Mouse (Mus musculus) bone marrow macrophage, adult 2 months (primary cell): Measurements from ENCODE around the gene Hoxc5. TPM values are rescaled to one million over a fixed set of nuclear protein-coding genes. Genes with fewer than 3 reads are reported as not detected.

Experiments used
- H3K27ac ChIP-seq: 2 replicates; pipeline ENCODE4 v1.5.1; 2012; ENCODE audit warnings: low read depth, low read length; ENCODE audit not compliant: insufficient read depth
- H3K4me1 ChIP-seq: 2 replicates; pipeline ENCODE4 v1.6.1; 2012; ENCODE audit warnings: low read length; ENCODE audit not compliant: control insufficient read depth, insufficient read depth
- H3K4me3 ChIP-seq: 2 replicates; pipeline ENCODE4 v1.5.1; 2012; ENCODE audit warnings: mild to moderate bottlenecking, low read length, moderate library complexity; ENCODE audit not compliant: insufficient read depth
- CTCF ChIP-seq: IDR thresholded peaks from 2 replicates; pipeline ENCODE4 v1.5.1; 2012; ENCODE audit warnings: low read depth, mild to moderate bottlenecking, low read length, moderate library complexity
- POLR2A ChIP-seq: IDR thresholded peaks from 2 replicates; pipeline ENCODE4 v1.6.1; 2012; ENCODE audit warnings: mild to moderate bottlenecking, low read depth, low read length, borderline replicate concordance
- polyA plus RNA-seq: library from polyadenylated mRNA; stranded (reverse); fragments of >200 nt; gene quantifications from 2 replicates; pipeline ENCODE4 v1.2.4, GENCODE M21; 2012; ENCODE audit not compliant: missing spikeins, insufficient read depth, insufficient read length

Hoxc5 gene
- polyA plus RNA-seq, 1 experiment: not detected

- H3K4me1 ChIP-seq: no peaks in the 10 kb centered on the region
- TF ChIP-seq POLR2A (no peak), CTCF (no peak)
- H3K4me3 ChIP-seq: no peak overlapping the region
- H3K27ac ChIP-seq: no peak overlapping the region
These were observed 10.3 kb upstream of the Hoxc5 start for GRCm38 (mm10) chr15:102956906-102957305.

- no peak for TF ChIP-seq CTCF
- no peak for TF ChIP-seq POLR2A
- Histone ChIP-seq H3K27ac (no peak overlapping the region), H3K4me3 (no peak overlapping the region), H3K4me1 (peaks cover 6% of the 10 kb centered on the region; the same call in 1 of the 2 replicates)
These were observed 7.5 kb upstream of the Hoxc5 start for GRCm38 (mm10) chr15:102959663-102960191.

GRCm38 (mm10) chr15:102961728-102962127, 5.5 kb upstream of the Hoxc5 start:
- peaks cover 6% of the 10 kb centered on the region; the same call in 1 of the 2 replicates for H3K4me1 ChIP-seq
- no peak overlapping the region for H3K4me3 ChIP-seq
- no peak for TF ChIP-seq POLR2A
- no peak for TF ChIP-seq CTCF
- no peak overlapping the region for H3K27ac ChIP-seq

GRCm38 (mm10) chr15:102962492-102962891, 4.8 kb upstream of the Hoxc5 start:
- TF ChIP-seq POLR2A: no peak
- TF ChIP-seq CTCF: no peak
- Histone ChIP-seq H3K4me1 (peaks cover 6% of the 10 kb centered on the region; the same call in 1 of the 2 replicates), H3K27ac (no peak overlapping the region), H3K4me3 (no peak overlapping the region)

- H3K4me3 ChIP-seq: no peak overlapping the region
- H3K27ac ChIP-seq: no peak overlapping the region
- peaks cover 6% of the 10 kb centered on the region; the same call in 1 of the 2 replicates for H3K4me1 ChIP-seq
- TF ChIP-seq CTCF (no peak), POLR2A (no peak)
These were observed 4.0 kb upstream of the Hoxc5 start for GRCm38 (mm10) chr15:102963259-102963658.

- H3K4me1 ChIP-seq: peaks cover 6% of the 10 kb centered on the region; the same call in 1 of the 2 replicates
These were observed 3.3 kb upstream of the Hoxc5 start for GRCm38 (mm10) chr15:102963671-102964640.

GRCm38 (mm10) chr15:102965003-102965891, 2.0 kb upstream of the Hoxc5 start:
- H3K4me1 ChIP-seq: peaks cover 6% of the 10 kb centered on the region; the same call in 1 of the 2 replicates
- TF ChIP-seq CTCF (no peak), POLR2A (no peak)
- no peak overlapping the region for H3K4me3 ChIP-seq
- no peak overlapping the region for H3K27ac ChIP-seq

More at GRCm38 (mm10) chr15:102963671-102964640, 3.3 kb upstream of the Hoxc5 start:
- peak overlapping the region; percentile 18; the same call in 1 of the 2 replicates for H3K4me3 ChIP-seq
- no peak overlapping the region for H3K27ac ChIP-seq
- TF ChIP-seq CTCF (no peak), POLR2A (no peak)

- Histone ChIP-seq H3K27ac (no peak overlapping the region), H3K4me3 (no peak overlapping the region), H3K4me1 (peaks cover 6% of the 10 kb centered on the region; the same call in 1 of the 2 replicates)
- TF ChIP-seq POLR2A: no peak
- TF ChIP-seq CTCF: no peak
These were observed 1.1 kb upstream of the Hoxc5 start for GRCm38 (mm10) chr15:102965892-102966775.

- H3K27ac ChIP-seq: no peak within 1 kb of the TSS
- no peak within 1 kb of the TSS for H3K4me3 ChIP-seq
- TF ChIP-seq CTCF: no peak
- no peak for TF ChIP-seq POLR2A
- peaks cover 6% of the 10 kb centered on the region; the same call in 1 of the 2 replicates for H3K4me1 ChIP-seq
These were observed 399 bp upstream of the Hoxc5 start, which contains the start of gene Hoxc10 for GRCm38 (mm10) chr15:102966776-102967311. Gene Hoxc10 (plus strand): TSS chr15:102966796.
